Mouse (Mus musculus) kidney, postnatal 25 days (tissue): ENCODE measurements around the gene Mrpl33.

Source experiments
- DNase-seq, 2 experiments: peaks; one replicate each; pipeline ENCODE4 v3.0.0; 2021; ENCODE audit warnings: mixed read lengths in 2 of 2

The Mrpl33 gene

GRCm38 (mm10) chr5:31644272-31644671 lies 47.5 kb downstream of the Mrpl33 start:
- no peak for DNase-seq

GRCm38 (mm10) chr5:31644847-31645246 lies 48.1 kb downstream of the Mrpl33 start:
- no peak for DNase-seq

- no peak for DNase-seq
Observed at GRCm38 (mm10) chr5:31645798-31646197, 49.1 kb downstream of the Mrpl33 start.

- DNase-seq, result no peak
Observed at GRCm38 (mm10) chr5:31646574-31646973, 49.8 kb downstream of the Mrpl33 start.

- no peak for DNase-seq
Observed at GRCm38 (mm10) chr5:31647327-31647726, 50.6 kb downstream of the Mrpl33 start.

GRCm38 (mm10) chr5:31650518-31651288 lies 54.0 kb downstream of the Mrpl33 start:
- DNase-seq, result no peak

GRCm38 (mm10) chr5:31655688-31656190 lies 59.0 kb downstream of the Mrpl33 start:
- no peak for DNase-seq

GRCm38 (mm10) chr5:31666176-31666575 lies 69.4 kb downstream of the Mrpl33 start:
- DNase-seq, result no peak

GRCm38 (mm10) chr5:31668325-31668968 lies 71.7 kb downstream of the Mrpl33 start:
- peak in 1 of 2 experiments; percentile 51 for DNase-seq

GRCm38 (mm10) chr5:31669984-31670383 lies 73.2 kb downstream of the Mrpl33 start:
- DNase-seq, result no peak

- DNase-seq, result no peak
Observed at GRCm38 (mm10) chr5:31671137-31671536, 74.4 kb downstream of the Mrpl33 start.

- DNase-seq, result no peak
Observed at GRCm38 (mm10) chr5:31673431-31673830, 76.7 kb downstream of the Mrpl33 start.

- no peak for DNase-seq
Observed at GRCm38 (mm10) chr5:31678000-31678399, 81.3 kb downstream of the Mrpl33 start.

GRCm38 (mm10) chr5:31680183-31680582 lies 83.4 kb downstream of the Mrpl33 start:
- no peak for DNase-seq

- no peak for DNase-seq
Observed at GRCm38 (mm10) chr5:31682305-31682704, 85.6 kb downstream of the Mrpl33 start.

- DNase-seq, result no peak
Observed at GRCm38 (mm10) chr5:31686040-31686439, 89.3 kb downstream of the Mrpl33 start.

- no peak for DNase-seq
Observed at GRCm38 (mm10) chr5:31687972-31688371, 91.2 kb downstream of the Mrpl33 start.

- no peak for DNase-seq
Observed at GRCm38 (mm10) chr5:31693191-31693590, 96.5 kb downstream of the Mrpl33 start.

GRCm38 (mm10) chr5:31696971-31697643 lies 100.4 kb downstream of the Mrpl33 start, which contains the start of gene Rbks:
Gene Rbks (minus strand): TSS chr5:31697627.
- peak in 1 of 2 experiments; percentile 94 for DNase-seq

GRCm38 (mm10) chr5:31697644-31698296 lies 101.0 kb downstream of the Mrpl33 start, which contains the start of gene Babam2:
Gene Babam2 (plus strand): TSS chr5:31697684.
- DNase-seq, result peak; percentile 93 to 97

- DNase-seq, result peak; percentile 86 to 94
Observed at GRCm38 (mm10) chr5:31698297-31698726, 101.6 kb downstream of the Mrpl33 start.

GRCm38 (mm10) chr5:31698931-31699330 lies 102.2 kb downstream of the Mrpl33 start:
- DNase-seq, result no peak

GRCm38 (mm10) chr5:31699397-31699796 lies 102.7 kb downstream of the Mrpl33 start:
- DNase-seq, result no peak
